Mouse (Mus musculus) ES-Bruce4 (cell line): ENCODE measurements at regions not wholly inside any gene's neighbourhood (a gene's known extent, or its start where the extent isn't known, plus 50 kb on each side); places are given as distances from the start of the nearest gene placed in this dataset.

Experiments
- H3K27ac ChIP-seq: 2 replicates; pipeline ENCODE4 v1.5.1; 2012; ENCODE audit warnings: low read length, inconsistent platforms; ENCODE audit not compliant: insufficient read depth
- H3K27me3 ChIP-seq: 2 replicates; pipeline ENCODE4 v1.6.1; 2012; ENCODE audit warnings: mild to moderate bottlenecking, low read length, inconsistent platforms; ENCODE audit not compliant: control insufficient read depth, poor library complexity, insufficient read depth, severe bottlenecking
- H3K36me3 ChIP-seq: 2 replicates; pipeline ENCODE4 v1.6.1; 2012; ENCODE audit warnings: inconsistent platforms, mild to moderate bottlenecking, low read length, moderate library complexity; ENCODE audit not compliant: control insufficient read depth, poor library complexity, insufficient read depth, severe bottlenecking
- H3K4me1 ChIP-seq: one replicate; pipeline ENCODE4 v1.8.1; 2011; ENCODE audit warnings: low read length; ENCODE audit not compliant: control insufficient read depth, insufficient read depth
- H3K4me3 ChIP-seq: 2 replicates; pipeline ENCODE4 v1.5.1; 2011; ENCODE audit warnings: low read depth, mild to moderate bottlenecking, low read length
- H3K9ac ChIP-seq: 2 replicates; pipeline ENCODE4 v1.6.1; 2012; ENCODE audit warnings: low read depth, mild to moderate bottlenecking, inconsistent platforms; ENCODE audit not compliant: poor library complexity, severe bottlenecking
- H3K9me3 ChIP-seq: replicated peaks from 2 replicates; pipeline ENCODE4 v1.6.1; 2012; ENCODE audit warnings: mild to moderate bottlenecking, low read length, inconsistent platforms; ENCODE audit not compliant: control insufficient read depth, poor library complexity, insufficient read depth, severe bottlenecking
- CTCF ChIP-seq: IDR thresholded peaks from one replicate; pipeline ENCODE4 v1.8.1; 2011; ENCODE audit warnings: low read depth, low read length
- EP300 ChIP-seq: IDR thresholded peaks from 2 replicates; pipeline ENCODE4 v1.6.1; 2011; ENCODE audit warnings: low read depth, low read length; ENCODE audit not compliant: insufficient read depth
- POLR2A ChIP-seq: IDR thresholded peaks from one replicate; pipeline ENCODE4 v1.8.1; 2011; ENCODE audit warnings: low read length; ENCODE audit not compliant: insufficient read depth

DNA sequence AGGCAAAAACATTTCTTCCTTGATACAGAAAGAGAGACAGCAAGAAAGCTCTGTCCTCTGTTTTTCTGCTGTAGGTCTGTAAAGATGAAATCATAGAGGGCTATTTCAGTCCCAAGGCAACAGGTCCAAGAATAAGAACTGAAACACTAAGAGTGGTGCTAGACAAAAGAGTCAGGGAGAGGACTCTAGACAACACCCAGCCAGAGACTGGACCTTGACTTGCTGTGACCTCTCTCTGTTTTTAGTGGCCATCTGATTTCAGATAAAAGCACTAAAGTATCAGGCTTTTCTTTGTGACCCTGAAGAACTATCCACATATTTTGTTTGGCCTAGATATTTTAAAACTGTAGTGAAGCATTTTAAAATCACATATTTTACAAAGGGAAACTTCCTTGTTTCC, 171.6 kb upstream of the Clec14a start:
- TF ChIP-seq CTCF = no peak
- no peak for TF ChIP-seq POLR2A
- no peak for TF ChIP-seq EP300
- Histone ChIP-seq H3K27ac (no peak overlapping the region), H3K9me3 (no peaks in the 10 kb centered on the region)

GRCm38 (mm10) chr12:58437031-58437430, 167.9 kb upstream of the Clec14a start:
- Histone ChIP-seq H3K4me3 (no peak overlapping the region), H3K27me3 (no peaks in the 10 kb centered on the region), H3K4me1 (no peaks in the 10 kb centered on the region), H3K27ac (no peak overlapping the region), H3K36me3 (no peaks in the 10 kb centered on the region), H3K9me3 (no peaks in the 10 kb centered on the region), H3K9ac (no peak overlapping the region)
- TF ChIP-seq EP300 = no peak
- TF ChIP-seq CTCF = no peak
- TF ChIP-seq POLR2A = no peak

More for the DNA sequence above, 171.6 kb upstream of the Clec14a start:
- H3K4me3 ChIP-seq = no peak overlapping the region
- H3K36me3 ChIP-seq = no peaks in the 10 kb centered on the region
- H3K27me3 ChIP-seq = no peaks in the 10 kb centered on the region
- H3K4me1 ChIP-seq = peaks cover 2% of the 10 kb centered on the region
- H3K9ac ChIP-seq = no peak overlapping the region

DNA sequence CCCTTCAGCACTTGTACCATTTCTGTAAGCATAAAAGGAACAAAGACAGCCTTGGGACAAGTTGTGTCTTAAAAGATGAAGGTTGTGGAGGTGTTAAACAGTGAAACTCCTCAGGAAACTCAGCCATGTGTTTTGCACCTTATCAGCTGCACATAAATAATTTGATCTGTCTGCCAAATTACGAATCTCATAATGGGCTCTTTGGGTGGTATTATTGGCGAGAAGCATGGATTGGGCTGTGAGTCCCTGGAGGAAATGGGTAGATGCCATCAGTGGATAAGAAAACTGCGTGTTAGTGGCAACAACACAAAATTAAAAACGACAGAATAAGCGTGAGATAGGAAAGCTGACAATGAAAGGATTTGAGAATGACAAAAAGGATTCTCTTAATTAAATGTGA, 165.4 kb upstream of the Clec14a start:
- no peaks in the 10 kb centered on the region for H3K9me3 ChIP-seq
- no peak overlapping the region for H3K9ac ChIP-seq
- no peak overlapping the region for H3K4me3 ChIP-seq
- no peaks in the 10 kb centered on the region for H3K27me3 ChIP-seq
- no peak overlapping the region for H3K27ac ChIP-seq
- no peaks in the 10 kb centered on the region for H3K4me1 ChIP-seq
- TF ChIP-seq EP300 = no peak
- no peak for TF ChIP-seq CTCF
- TF ChIP-seq POLR2A = no peak
- H3K36me3 ChIP-seq = no peaks in the 10 kb centered on the region

- TF ChIP-seq EP300 (no peak), POLR2A (no peak), CTCF (no peak)
- Histone ChIP-seq H3K36me3 (no peaks in the 10 kb centered on the region), H3K27me3 (no peaks in the 10 kb centered on the region)
Observed at GRCm38 (mm10) chr12:58429929-58430328, 160.8 kb upstream of the Clec14a start.

GRCm38 (mm10) chr12:58426758-58427157, 157.7 kb upstream of the Clec14a start:
- Histone ChIP-seq H3K9ac (no peak overlapping the region), H3K27ac (no peak overlapping the region), H3K27me3 (no peaks in the 10 kb centered on the region), H3K9me3 (no peaks in the 10 kb centered on the region), H3K4me1 (no peaks in the 10 kb centered on the region), H3K36me3 (no peaks in the 10 kb centered on the region), H3K4me3 (no peak overlapping the region)
- TF ChIP-seq CTCF (no peak), EP300 (no peak), POLR2A (no peak)

More at GRCm38 (mm10) chr12:58429929-58430328, 160.8 kb upstream of the Clec14a start:
- no peak overlapping the region for H3K9ac ChIP-seq
- H3K9me3 ChIP-seq = no peaks in the 10 kb centered on the region
- no peak overlapping the region for H3K4me3 ChIP-seq
- no peak overlapping the region for H3K27ac ChIP-seq
- H3K4me1 ChIP-seq = no peaks in the 10 kb centered on the region

GRCm38 (mm10) chr12:58425961-58426360, 156.9 kb upstream of the Clec14a start:
- H3K27ac ChIP-seq = no peak overlapping the region

More at GRCm38 (mm10) chr12:58425961-58426360, 156.9 kb upstream of the Clec14a start:
- Histone ChIP-seq H3K36me3 (no peaks in the 10 kb centered on the region), H3K9ac (no peak overlapping the region), H3K27me3 (no peaks in the 10 kb centered on the region), H3K4me1 (no peaks in the 10 kb centered on the region), H3K9me3 (no peaks in the 10 kb centered on the region), H3K4me3 (no peak overlapping the region)
- TF ChIP-seq EP300 (no peak), CTCF (no peak), POLR2A (no peak)
